Mouse (Mus musculus) liver, embryonic 18 days (tissue): ENCODE results near the gene Edn3. TPM values are rescaled to one million over a fixed set of nuclear protein-coding genes. Genes with fewer than 3 reads are reported as not detected.

Experiments
- polyA plus RNA-seq: library from polyadenylated mRNA; depleted of rRNA; stranded (reverse); fragments of >200 nt; gene quantifications from 2 replicates; pipeline ENCODE4 v1.2.3, GENCODE M21; 2012; rRNA removed

Gene Edn3
- polyA plus RNA-seq = 0.06 and 0.09 TPM in 2 replicates

DNA sequence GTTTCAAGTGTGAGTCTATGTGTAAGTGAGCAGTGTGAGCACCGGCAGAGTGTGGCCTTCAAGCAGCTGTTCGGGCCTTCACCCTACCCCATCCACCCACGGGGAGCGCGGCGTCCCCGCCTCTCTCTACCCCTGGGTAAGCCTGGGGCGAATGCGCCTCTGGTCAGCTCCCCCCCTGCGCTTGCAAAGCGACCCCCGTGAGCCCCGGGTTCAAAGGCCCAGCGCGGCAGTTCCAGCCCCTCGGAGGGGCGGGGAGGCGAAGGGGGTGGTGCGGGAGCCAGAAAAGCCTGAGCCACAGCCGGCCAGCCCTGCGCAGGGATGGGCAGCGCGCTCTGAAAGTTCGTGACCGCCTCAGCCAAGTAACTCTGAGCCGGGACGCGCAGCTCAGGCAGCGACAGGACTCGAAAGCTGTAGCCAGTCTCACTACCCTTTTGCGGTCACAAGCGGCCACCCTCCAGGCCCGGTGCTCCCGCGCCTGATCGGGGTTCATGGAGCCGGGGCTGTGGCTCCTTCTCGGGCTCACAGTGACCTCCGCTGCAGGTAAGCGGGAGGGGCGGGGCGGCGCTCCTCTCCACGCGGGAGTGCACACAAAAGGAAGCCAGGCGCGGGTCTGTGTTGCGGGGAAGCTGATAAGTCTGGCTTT lies at the start of gene Edn3:
Gene Edn3 (plus strand): TSS at position 141 of the 643 bp plus-strand sequence.

Other genes with a start within 250 kb of the Edn3 start
- 0.13 and 0.16 TPM in 2 replicates for gene Zfp831, start 117.1 kb upstream of the Edn3 start, polyA plus RNA-seq
- gene Gm14444, start 249.6 kb downstream of the Edn3 start, polyA plus RNA-seq = not detected in 2 replicates